Mouse (Mus musculus) midbrain, embryonic 14.5 days (tissue): Measurements from ENCODE around the gene Otog. TPM values are rescaled to one million over a fixed set of nuclear protein-coding genes. Genes with fewer than 3 reads are reported as not detected.
A peak's percentile ranks its signal among the peaks of the same experiment; 100 is the strongest.

Experiments
- ATAC-seq: fragments of 200-750 bp; cut with Nextera tagmentation; 2 replicates; pipeline ENCODE4 v1.8.0; 2017; ENCODE audit warnings: moderate number of reproducible peaks, moderate library complexity; ENCODE audit not compliant: low FRiP score, low TSS enrichment
- DNase-seq: peaks from one replicate; pipeline ENCODE4 v3.0.0-alpha.2; 2015
- H3K27ac ChIP-seq: fragments of 300-500 bp; sonication (generic); replicated peaks from 2 replicates; pipeline ENCODE4 v1.5.1; 2014; ENCODE audit warnings: mild to moderate bottlenecking, low read depth, low read length, moderate library complexity
- H3K27me3 ChIP-seq: fragments of 300-500 bp; sonication (generic); 2 replicates; pipeline ENCODE4 v1.6.1; 2014; ENCODE audit warnings: low read length, control low read depth, mixed read lengths; ENCODE audit not compliant: control insufficient read depth, insufficient read depth
- H3K36me3 ChIP-seq: fragments of 300-500 bp; sonication (generic); 2 replicates; pipeline ENCODE4 v1.6.1; 2014; ENCODE audit warnings: low read length, control low read depth; ENCODE audit not compliant: control insufficient read depth, insufficient read depth
- H3K4me1 ChIP-seq: fragments of 300-500 bp; sonication (generic); 2 replicates; pipeline ENCODE4 v1.6.1; 2014; ENCODE audit warnings: mild to moderate bottlenecking, antibody characterized with exemption, low read length, control low read depth; ENCODE audit not compliant: control insufficient read depth, insufficient read depth
- H3K4me2 ChIP-seq: fragments of 300-500 bp; sonication (generic); 2 replicates; pipeline ENCODE4 v1.6.1; 2014; ENCODE audit warnings: mild to moderate bottlenecking, low read length, moderate library complexity
- H3K4me3 ChIP-seq: fragments of 300-500 bp; sonication (generic); replicated peaks from 2 replicates; pipeline ENCODE4 v1.5.1; 2014; ENCODE audit warnings: low read depth, low read length
- H3K9ac ChIP-seq: fragments of 300-500 bp; sonication (generic); replicated peaks from 2 replicates; pipeline ENCODE4 v1.6.1; 2014; ENCODE audit warnings: mild to moderate bottlenecking, low read length, moderate library complexity
- H3K9me3 ChIP-seq: fragments of 300-500 bp; sonication (generic); 2 replicates; pipeline ENCODE4 v1.6.1; 2016; ENCODE audit warnings: low read length, control low read depth, mixed read lengths; ENCODE audit not compliant: control insufficient read depth
- WGBS: fragments of 180-500 bp; shearing (Covaris S2); extraction: QIAGEN DNeasy Blood & Tissue Kit; methylation state at CpG from one replicate; pipeline ENCODE4 v1.1.7; 2014; 5-methylcytosine and 5-hydroxymethylcytosine counted together
- polyA plus RNA-seq: library from polyadenylated mRNA; unstranded; fragments of >200 nt; fragmentation: Nextera tagmentation; extraction: Ambion mirVana; gene quantifications from 2 replicates; pipeline ENCODE4 v1.2.1, GENCODE M21; 2014

The Otog gene
- polyA plus RNA-seq, 1 experiment from 2014 or later = 0.03 TPM

DNA sequence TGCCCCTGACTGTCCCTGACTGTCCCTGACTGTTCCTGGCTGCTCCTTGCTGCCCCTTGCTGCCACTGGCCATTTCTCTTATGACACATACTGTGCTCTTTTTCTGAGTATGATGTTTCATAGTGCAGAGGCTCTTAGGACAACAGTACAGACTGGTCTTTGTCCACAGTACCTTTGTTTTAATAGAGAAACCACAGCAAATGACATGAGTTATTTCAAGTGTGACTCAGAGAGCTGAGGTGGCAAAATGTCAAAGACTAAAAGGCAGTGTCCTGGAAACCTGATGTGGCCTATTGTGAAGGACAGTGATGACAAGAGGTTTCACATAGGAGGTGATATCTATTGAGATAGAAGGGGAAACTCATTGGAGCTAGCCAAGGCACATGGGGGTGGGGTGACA, 6.1 kb downstream of the Otog start:
- H3K27ac ChIP-seq = no peak overlapping the region
- H3K36me3 ChIP-seq = no peaks in the 10 kb centered on the region
- H3K9ac ChIP-seq = no peak overlapping the region
- no peak overlapping the region for H3K4me2 ChIP-seq
- DNase-seq (no peak), ATAC-seq (no peak)
- H3K4me3 ChIP-seq = no peak overlapping the region
- no peaks in the 10 kb centered on the region for H3K27me3 ChIP-seq
- no peaks in the 10 kb centered on the region for H3K4me1 ChIP-seq
- no peaks in the 10 kb centered on the region for H3K9me3 ChIP-seq

DNA sequence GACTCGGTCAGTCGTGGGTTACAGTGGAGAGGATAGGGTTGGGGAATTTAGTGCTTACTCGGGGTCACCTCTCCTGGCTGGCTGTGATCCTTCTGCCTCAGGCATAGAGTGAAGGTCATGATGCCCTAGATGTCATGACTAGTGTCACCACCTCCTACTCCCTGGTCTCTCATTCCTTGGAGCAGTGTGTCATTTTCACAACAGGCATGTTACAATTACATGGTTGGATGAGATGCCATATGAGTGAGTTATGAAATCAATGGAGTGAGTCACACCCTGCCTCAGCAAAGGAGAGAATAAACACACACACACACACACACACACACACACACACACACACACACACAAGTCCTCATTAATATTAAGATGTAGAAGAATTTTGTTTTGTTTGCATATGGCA, 6.8 kb downstream of the Otog start:
- Histone ChIP-seq H3K36me3 (no peaks in the 10 kb centered on the region), H3K27ac (no peak overlapping the region), H3K4me3 (no peak overlapping the region), H3K9me3 (no peaks in the 10 kb centered on the region), H3K9ac (no peak overlapping the region), H3K27me3 (no peaks in the 10 kb centered on the region), H3K4me1 (no peaks in the 10 kb centered on the region), H3K4me2 (no peak overlapping the region)
- 92% methylated on average over 3 of the region's 3 CpGs for WGBS
- ATAC-seq (no peak), DNase-seq (no peak)

DNA sequence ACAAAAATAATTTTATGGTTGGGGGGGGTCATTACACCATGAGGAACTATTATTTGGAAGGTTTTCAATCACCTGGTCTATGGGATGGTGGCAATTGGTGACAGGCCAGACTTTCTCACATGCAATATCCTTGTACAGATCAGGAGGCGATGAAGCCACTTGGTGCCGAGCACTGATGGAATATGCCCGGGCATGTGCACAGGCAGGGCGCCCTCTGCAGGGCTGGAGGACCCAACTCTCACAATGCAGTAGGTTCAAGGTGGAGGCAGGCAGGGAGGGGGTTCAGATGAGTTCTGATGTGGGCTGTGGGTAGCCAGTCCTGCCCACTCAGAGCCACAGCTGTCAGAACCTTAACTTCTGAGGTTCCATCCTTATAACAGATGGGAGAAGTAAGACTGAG, 11.1 kb downstream of the Otog start:
- H3K9me3 ChIP-seq = no peaks in the 10 kb centered on the region
- no peaks in the 10 kb centered on the region for H3K27me3 ChIP-seq
- no peaks in the 10 kb centered on the region for H3K4me1 ChIP-seq
- H3K4me2 ChIP-seq = no peak overlapping the region
- WGBS = 78% methylated on average over 4 of the region's 4 CpGs
- DNase-seq (no peak), ATAC-seq (no peak)
- no peaks in the 10 kb centered on the region for H3K36me3 ChIP-seq
- no peak overlapping the region for H3K4me3 ChIP-seq
- H3K27ac ChIP-seq = no peak overlapping the region
- no peak overlapping the region for H3K9ac ChIP-seq

DNA sequence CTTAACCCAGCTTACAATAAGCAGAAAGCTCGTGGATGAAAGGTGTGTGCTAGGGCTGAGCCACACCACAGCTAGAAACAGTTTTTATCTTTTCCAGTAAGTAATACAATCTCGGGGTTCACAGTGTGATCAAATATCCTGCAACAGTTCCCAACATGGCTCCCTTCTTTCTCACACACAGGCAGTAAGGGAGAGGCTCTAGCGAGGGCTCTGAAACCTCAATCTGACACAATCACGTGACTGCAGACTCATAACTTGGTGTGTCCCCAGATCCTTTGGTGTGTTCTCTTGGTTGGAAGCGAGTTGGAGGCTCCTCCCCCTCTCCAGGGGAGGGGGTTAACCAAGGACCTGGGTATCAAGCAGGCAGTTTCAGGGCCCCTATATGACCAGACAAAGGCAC, 35.4 kb downstream of the Otog start:
- Histone ChIP-seq H3K4me2 (no peak overlapping the region), H3K4me3 (no peak overlapping the region), H3K9me3 (no peaks in the 10 kb centered on the region), H3K9ac (no peak overlapping the region), H3K4me1 (no peaks in the 10 kb centered on the region), H3K36me3 (no peaks in the 10 kb centered on the region), H3K27ac (no peak overlapping the region), H3K27me3 (no peaks in the 10 kb centered on the region)
- DNase-seq (no peak), ATAC-seq (no peak)
- 63% methylated on average over 5 of the region's 5 CpGs for WGBS

DNA sequence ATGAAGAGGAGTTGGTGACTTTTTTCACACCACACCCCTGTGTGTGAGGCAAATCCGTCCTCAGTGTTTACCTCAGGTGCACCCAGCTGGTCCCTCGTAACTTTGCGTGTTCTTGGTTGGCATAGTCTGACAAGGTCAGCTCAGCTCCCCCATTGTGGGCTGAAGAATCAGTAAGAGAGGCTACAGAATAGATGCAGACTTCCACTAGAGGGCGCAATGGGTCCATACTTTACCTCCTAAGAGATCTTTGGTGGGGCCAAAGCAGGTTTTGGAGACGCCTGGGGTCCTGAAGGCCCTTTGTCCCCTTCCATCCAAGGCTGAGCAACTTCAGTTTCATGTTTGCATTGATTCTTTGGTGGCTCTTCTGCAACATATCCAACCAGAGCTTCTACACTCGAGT, 39.2 kb downstream of the Otog start:
- H3K9me3 ChIP-seq = no peaks in the 10 kb centered on the region
- WGBS = 15% methylated on average over 6 of the region's 6 CpGs

DNA sequence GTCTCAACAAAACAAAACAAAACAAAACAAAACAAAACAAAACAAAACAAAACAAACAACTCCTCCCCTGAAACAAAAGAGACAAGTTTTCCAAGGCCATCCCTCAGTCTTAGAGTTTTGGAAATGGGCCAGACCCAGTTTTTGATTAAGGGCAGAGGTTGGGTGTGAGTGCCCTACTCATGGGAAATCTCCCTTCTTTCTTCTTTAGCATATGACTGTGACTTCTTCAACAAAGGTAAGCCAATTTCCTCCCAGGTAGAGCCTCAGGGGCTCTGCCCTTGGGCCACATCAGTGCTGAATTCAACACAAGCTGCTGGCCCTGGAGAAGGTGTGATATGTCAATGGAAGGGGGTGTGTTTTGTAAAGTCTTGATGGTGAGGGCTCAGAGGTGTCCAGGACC, 40.1 kb downstream of the Otog start:
- no peak overlapping the region for H3K4me2 ChIP-seq
- H3K4me3 ChIP-seq = no peak overlapping the region
- H3K9ac ChIP-seq = no peak overlapping the region
- H3K4me1 ChIP-seq = no peaks in the 10 kb centered on the region
- H3K9me3 ChIP-seq = no peaks in the 10 kb centered on the region
- DNase-seq = no peak
- H3K27me3 ChIP-seq = no peaks in the 10 kb centered on the region
- ATAC-seq = no peak
- no peaks in the 10 kb centered on the region for H3K36me3 ChIP-seq
- H3K27ac ChIP-seq = no peak overlapping the region

More for the DNA sequence above, 39.2 kb downstream of the Otog start:
- no peak for ATAC-seq
- H3K36me3 ChIP-seq = no peaks in the 10 kb centered on the region
- no peak overlapping the region for H3K4me3 ChIP-seq
- H3K27ac ChIP-seq = no peak overlapping the region
- H3K4me1 ChIP-seq = no peaks in the 10 kb centered on the region
- H3K9ac ChIP-seq = no peak overlapping the region
- DNase-seq = peak; percentile 89
- H3K27me3 ChIP-seq = no peaks in the 10 kb centered on the region
- no peak overlapping the region for H3K4me2 ChIP-seq

DNA sequence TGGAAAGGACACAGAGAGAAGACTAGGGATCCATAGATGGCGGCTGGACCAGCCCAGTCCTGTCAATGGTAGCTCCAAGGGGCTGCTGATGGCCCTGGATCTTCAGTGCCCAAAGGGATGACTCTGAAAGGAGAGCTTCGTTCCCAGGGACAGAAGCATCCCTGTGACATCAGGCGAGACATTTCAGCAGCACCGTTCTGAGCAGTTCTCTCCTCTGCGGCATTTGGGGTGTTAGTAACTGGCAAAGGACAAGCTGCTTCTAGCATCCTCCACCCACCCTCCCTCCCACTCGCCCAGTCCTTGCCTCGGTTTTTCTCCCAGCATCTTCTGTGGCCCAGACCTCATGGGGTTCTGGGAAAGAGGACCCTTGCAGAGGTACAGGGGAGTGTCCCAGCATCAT, 41.5 kb downstream of the Otog start:
- no peak overlapping the region for H3K4me3 ChIP-seq
- WGBS = 77% methylated on average over 7 of the region's 7 CpGs
- DNase-seq = no peak
- no peak overlapping the region for H3K4me2 ChIP-seq
- no peak for ATAC-seq
- H3K36me3 ChIP-seq = no peaks in the 10 kb centered on the region
- H3K27me3 ChIP-seq = no peaks in the 10 kb centered on the region
- no peak overlapping the region for H3K9ac ChIP-seq
- H3K9me3 ChIP-seq = no peaks in the 10 kb centered on the region
- no peak overlapping the region for H3K27ac ChIP-seq
- no peaks in the 10 kb centered on the region for H3K4me1 ChIP-seq

DNA sequence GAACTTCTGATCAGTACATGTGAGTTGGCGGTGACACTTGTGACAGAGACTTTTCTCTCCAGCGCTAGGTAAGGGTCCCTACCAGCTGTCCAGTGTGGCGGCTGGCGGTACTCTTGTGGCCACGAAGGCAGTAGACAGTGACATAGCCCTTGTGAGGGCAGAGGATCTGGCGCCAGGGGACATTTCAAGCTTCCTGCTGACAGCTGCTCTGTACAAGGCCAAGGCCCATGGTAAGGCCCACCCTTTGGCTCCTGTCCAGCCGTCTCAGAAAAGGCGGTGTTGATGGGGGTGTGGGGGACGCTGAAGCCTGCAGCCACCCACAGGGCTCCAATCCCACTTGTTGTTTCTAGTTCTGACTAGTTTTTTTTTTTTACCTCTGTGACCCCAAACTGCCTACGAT, 42.9 kb downstream of the Otog start:
- no peak for ATAC-seq
- Histone ChIP-seq H3K4me3 (no peak overlapping the region), H3K4me1 (no peaks in the 10 kb centered on the region), H3K27me3 (no peaks in the 10 kb centered on the region), H3K36me3 (no peaks in the 10 kb centered on the region), H3K9me3 (no peaks in the 10 kb centered on the region), H3K4me2 (no peak overlapping the region), H3K27ac (no peak overlapping the region), H3K9ac (no peak overlapping the region)
- WGBS = 71% methylated on average over 10 of the region's 10 CpGs
- peak; percentile 36 for DNase-seq

DNA sequence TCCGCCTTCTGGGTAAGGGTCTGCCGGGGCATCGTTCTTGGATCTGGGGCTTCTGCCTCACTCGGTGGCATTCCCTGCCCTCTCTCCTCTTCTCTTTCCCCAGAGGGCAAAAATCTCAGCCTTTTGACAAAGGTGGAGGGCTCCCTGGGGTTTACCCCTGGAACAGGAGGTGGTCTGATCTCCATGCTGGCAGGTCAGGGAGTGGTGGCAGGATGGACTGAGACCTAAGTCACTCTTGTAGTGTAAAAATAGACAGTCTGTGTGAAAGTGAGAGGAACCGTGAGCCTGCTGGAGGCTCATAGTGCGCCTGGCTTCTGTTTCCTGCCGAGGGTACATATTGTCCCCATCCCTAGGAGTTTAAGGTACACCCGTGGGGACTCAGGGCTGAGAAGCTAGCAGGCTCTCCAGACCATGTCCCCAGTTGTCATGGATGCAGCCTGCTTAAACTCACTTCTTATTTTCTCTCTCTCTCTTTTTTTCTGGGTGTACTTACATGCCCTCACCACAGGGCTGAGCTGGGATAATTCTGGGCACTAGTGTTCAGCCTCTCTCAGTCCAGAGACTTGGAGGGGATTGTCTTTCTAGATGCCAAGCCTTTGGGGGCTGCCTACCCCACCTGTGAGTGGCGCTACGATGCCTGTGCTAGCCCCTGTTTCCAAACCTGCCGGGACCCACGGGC, 44.5 kb downstream of the Otog start:
- WGBS = 87% methylated on average over 12 of the region's 12 CpGs
- H3K27ac ChIP-seq = no peak overlapping the region
- H3K9ac ChIP-seq = no peak overlapping the region
- no peaks in the 10 kb centered on the region for H3K4me1 ChIP-seq
- ATAC-seq (no peak), DNase-seq (no peak)
- H3K4me2 ChIP-seq = no peak overlapping the region
- no peaks in the 10 kb centered on the region for H3K27me3 ChIP-seq
- H3K4me3 ChIP-seq = no peak overlapping the region
- no peaks in the 10 kb centered on the region for H3K9me3 ChIP-seq
- no peaks in the 10 kb centered on the region for H3K36me3 ChIP-seq
